Mouse (Mus musculus) gastrocnemius, postnatal 25 days (tissue): ENCODE measurements around the gene Elfn1. TPM values are rescaled to one million over a fixed set of nuclear protein-coding genes. Genes with fewer than 3 reads are reported as not detected.

Experiments
- DNase-seq: peaks from one replicate; pipeline ENCODE4 v3.0.0; 2022
- total RNA-seq, 2 experiments: library from RNA; stranded (reverse); gene quantifications; 1 replicate in 1 of 2; 2 replicates in 1 of 2; pipeline ENCODE4 v1.2.3; 2021

Elfn1 gene
- total RNA-seq, 2 experiments from 2014 or later: not detected

DNA sequence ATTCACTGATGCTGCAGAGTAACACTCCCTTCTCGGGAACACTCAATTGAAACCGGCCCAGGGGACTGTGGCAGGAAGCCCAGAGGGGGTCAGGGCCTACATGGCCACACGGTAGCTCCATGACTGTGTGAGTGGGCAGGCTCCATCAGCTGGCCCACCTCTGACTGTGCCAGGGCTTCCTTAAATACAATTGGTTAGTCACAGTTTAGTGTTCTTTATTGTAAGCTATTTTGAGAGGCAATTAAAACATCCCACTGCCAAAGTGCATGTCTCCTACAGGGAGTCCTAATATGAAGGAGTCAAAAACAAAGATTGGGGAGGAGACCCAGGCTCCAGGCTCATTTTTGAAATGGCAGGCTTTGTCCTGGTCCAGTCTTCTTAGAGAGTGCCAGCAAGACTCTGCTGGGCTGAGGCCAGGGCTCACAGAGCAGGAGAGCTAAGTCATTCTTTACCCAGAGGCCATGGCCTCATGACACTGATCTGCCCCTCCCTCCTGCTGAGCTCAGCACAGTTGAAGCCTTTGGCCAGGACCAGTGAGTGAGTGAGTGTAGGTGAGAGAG lies 116.3 kb downstream of the Elfn1 start:
- DNase-seq: peak; percentile 55

Other genes with a start within 250 kb of the Elfn1 start
- gene Micall2, start 171.6 kb upstream of the Elfn1 start, total RNA-seq: 1 to 10 TPM in 1 of 2 experiments, under 1 TPM in 1; 0.64 to 1.3 TPM
- 10 to 100 TPM; 25.6 to 32.1 TPM for gene Ints1, start 132.3 kb upstream of the Elfn1 start, total RNA-seq
- gene Mafk, start 116.4 kb upstream of the Elfn1 start, total RNA-seq: 10 to 100 TPM; 12.9 to 17.5 TPM
- gene Tmem184a, start 88.0 kb upstream of the Elfn1 start, total RNA-seq: under 1 TPM; 0.80 to 0.87 TPM
- not detected for gene Gm26938, start 81.5 kb upstream of the Elfn1 start, total RNA-seq
- gene Psmg3, start 81.1 kb upstream of the Elfn1 start, total RNA-seq: 1 to 10 TPM; 7.4 to 9.2 TPM